Mouse (Mus musculus) monocyte, adult 5-6 weeks (primary cell): ENCODE data around the gene Sarm1. TPM values are rescaled to one million over a fixed set of nuclear protein-coding genes. Genes with fewer than 3 reads are reported as not detected.

Source experiments
- ATAC-seq: fragments of 153-309, 156-312 bp; replicated peaks from 2 replicates; pipeline ENCODE4 v1.8.0; 2017; ENCODE audit warnings: mild to moderate bottlenecking; ENCODE audit not compliant: low TSS enrichment, insufficient number of reproducible peaks, severe bottlenecking, poor library complexity, low FRiP score
- total RNA-seq: library from RNA; stranded (forward); fragments of 200-1000, 200-491, 200-594 nt; gene quantifications from 3 replicates; pipeline ENCODE4 v1.2.3, GENCODE M21; 2017

Gene Sarm1
- total RNA-seq, 1 experiment from 2014 or later: not detected

DNA sequence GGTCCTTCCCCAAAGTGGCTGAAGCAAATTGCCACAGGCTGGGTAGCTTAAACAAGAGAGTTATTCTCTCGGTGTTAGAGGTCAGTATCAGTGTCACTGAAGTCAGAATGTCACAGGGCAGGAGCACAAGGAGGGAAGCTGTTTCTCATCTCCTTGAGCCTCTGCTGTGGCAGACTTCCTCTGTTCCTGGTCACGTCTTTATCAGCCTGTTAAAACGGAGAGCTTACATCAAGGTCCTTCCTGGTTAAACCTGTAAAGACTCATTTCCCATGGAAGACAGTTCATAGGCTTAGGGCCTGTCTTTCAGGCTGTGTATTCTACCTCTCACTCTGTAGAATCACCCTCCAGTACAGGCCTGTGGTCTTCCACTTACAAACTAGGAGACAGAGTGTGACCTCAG, 29.6 kb downstream of the Sarm1 start:
- ATAC-seq: no peak

DNA sequence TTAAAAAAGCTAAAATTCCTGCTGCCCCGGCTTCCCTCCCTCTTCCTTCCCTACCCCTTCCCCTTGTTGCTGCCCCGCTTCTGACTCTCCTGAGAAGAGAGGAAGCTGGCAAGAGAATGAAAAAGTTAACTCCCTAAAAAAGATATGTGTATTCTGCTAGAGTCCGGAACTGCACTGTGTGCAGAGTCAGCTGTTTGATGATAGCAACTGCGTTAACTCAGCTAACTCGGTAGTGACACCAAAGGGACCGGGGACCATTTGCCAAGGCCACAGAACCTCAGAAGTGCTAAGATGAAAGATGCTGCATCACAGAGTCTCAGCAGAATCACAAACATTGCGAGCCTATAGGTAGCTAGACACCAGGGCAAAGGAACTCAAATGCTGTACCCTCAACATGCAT, 30.0 kb downstream of the Sarm1 start:
- no peak for ATAC-seq

DNA sequence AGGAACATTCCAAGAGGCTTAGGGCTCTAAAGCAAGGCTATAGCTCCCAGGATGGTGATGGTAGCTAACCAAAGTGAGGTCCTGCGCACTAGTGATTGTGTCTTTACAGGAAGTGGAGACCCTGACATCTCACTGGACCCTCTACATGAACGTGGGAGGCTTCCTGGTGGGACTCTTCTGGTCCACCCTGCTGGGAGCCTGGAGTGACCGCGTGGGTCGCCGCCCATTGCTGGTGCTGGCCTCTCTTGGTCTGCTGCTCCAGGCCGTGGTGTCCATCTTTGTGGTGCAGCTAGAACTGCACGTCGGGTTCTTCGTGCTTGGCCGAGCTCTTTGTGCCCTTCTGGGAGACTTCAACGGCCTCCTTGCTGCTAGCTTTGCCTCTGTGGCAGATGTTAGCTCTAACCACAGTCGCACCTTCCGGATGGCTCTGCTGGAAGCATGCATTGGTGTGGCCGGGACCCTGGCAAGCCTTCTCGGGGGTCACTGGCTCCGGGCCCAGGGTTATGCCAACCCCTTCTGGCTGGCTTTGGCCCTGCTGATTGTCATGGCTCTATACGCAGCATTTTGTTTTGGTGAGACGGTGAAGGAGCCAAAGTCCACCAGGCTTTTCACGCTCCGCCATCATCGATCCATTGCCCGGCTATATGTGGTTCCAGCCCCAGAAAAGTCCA, 31.2 kb downstream of the Sarm1 start:
- no peak for ATAC-seq

DNA sequence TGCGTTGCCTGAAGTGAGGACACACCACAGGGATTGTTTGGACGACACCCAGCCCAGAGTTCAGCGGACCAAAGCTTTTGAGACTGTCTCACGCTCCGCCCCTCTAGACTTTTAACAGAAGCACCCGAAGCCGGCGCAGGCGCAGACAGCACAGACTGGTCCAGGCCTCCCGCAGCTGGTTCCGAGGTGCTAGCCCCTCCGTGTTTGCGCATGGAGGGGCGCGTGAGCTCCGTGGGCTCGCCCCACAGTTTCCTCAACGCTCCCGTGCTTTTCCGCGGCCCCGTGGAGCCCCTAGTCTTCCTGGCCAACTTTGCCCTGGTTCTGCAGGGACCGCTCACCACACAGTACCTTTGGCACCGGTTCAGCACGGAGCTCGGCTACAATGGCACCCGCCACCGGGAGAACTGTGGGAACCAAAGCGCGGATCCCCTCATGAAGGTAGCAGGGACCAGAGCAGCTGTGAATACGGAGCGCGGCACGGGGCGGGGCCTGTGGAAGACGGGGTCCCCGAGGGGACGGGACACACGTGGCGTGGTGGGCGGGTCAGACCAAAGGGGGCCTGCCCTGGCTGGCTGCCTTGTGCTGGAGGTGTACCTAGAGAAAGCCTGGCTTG, 31.9 kb downstream of the Sarm1 start, which contains the start of gene Slc46a1:
TSS of gene Slc46a1 (plus strand) at position 130 of the 613 bp plus-strand sequence.
- ATAC-seq: peak; percentile 59; the same call in 1 of the 2 replicates

DNA sequence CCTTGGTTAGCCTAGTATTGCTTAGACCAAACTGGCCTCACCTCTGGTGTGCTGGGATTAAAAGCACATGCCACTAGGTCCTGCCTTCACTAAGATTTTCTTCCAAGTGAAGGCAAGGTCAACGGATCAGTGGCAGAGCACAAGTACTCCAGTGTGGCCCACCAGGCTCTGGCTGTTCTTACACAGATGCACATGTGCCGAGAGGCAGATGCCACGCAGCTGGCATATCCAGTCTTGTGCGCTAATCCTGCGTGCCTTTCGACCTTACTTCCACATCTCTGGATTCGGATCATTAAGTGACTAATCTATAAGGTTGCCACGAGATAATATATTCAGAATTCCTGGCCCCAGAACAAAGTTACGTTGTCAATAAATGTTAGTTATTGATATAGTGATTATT, 32.4 kb downstream of the Sarm1 start:
- no peak for ATAC-seq

DNA sequence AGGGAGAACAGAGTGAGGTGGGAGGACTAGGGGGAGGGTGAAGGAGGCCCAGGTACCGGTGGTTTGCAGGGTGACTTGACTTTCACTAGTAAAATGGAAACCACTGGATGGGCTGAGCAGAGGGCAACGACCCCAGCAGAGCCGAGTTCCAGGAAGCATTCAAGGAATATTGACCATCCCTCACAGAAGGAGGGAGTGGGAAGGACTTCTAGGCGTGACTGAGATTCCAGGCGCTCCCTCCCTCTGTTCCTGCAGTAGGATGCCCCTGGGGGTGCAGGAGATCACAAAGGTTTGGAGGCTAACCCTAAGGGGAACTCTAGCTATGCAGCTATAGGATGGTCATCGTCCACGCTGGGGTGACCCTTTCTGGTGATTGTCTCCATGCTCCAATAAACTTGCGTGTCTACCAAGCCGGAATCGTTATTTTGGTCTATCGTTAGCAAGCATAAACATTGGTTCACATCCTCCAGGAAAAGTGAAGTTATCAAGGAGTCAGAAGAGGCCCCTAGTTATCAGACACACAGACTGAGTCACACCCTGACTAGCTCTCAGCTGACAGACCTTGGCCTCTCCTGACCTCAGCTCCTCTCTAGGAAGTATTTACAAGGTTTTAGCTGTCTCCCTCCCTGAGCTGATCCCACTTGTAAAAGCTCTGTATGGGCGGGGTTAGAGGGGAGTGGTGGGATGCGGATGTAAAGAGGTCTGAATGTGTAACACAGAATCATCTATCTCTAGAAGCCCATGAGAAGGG, 34.1 kb downstream of the Sarm1 start:
- ATAC-seq: no peak

DNA sequence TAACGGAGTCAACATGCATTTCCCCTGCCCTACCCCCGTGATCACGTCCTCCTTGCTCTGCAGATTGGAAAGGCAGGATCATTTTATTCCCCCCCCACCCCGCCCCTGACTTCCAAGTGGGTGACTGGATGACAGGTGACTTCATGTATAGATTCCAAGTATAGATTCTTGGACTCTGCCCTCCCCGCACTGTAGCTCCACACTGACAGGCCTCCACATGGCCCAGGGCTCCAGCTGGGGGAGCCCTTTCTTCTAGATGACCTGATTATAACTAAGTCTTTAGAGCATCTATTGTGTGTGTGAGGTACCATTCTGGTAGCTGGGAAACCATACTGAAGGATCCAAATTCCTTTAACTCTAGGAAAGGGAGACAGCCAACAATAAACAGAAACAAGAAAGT, 34.9 kb downstream of the Sarm1 start:
- ATAC-seq: no peak

DNA sequence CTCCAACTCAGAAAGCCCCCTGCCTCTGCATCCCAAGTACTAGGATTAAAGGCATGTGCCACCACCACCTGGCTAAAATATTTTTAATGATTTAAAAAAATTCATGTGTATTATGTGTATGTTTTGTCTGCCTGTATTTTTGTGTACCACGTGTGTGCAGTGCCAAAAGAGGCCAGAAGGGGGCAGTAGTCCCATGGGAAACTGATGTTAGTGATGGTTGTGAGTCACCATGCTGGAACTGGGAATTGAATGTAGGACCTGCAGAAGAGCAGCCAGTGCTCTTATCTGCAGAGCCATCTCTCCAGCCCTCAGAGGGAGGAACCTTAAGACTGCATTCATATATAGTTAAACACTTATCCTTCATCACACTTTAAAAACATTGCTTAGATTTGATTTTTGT, 35.7 kb downstream of the Sarm1 start:
- ATAC-seq: no peak

DNA sequence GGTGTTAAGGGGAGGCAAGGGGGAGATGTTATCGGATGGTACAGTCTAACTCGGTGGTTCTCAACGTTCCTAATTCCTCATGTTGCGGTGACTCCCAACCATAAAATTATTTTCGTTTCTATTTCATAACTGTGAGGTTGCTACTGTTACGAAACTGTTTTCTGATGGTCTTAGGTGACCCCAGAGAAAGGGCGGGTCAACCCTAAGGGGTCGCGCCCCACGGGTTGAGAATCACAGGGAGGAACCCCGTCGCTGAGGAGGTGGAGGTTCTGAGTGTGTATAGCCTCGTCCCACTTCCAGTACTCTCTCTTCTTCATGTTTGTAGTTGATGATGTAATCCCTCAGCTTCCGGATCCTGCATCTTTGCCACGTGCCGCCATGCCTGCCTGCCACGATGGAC, 38.8 kb downstream of the Sarm1 start:
- ATAC-seq: 0 out of 2 replicates have a peak, but pooled peaks have one; percentile 36

DNA sequence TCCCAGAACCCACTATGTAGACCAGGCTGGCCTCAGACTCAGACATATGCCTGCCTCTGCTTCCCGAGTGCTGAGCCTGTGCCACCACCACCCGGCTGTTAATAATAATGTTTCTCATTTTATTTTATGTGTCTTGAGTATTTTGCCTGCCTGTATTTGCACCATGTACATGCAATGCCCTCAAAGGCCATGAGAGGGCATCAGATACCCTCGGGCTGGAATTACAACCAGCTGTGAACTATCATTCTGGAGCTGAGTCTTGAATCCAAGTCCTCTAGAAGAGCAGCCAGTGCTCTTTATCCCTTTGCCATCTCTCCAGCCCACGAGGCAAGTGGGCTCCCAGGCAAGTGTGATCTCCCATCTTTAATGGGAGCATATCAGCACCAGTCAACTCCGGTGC, 42.2 kb downstream of the Sarm1 start:
- ATAC-seq: no peak; the same call in 1 of the 2 replicates

DNA sequence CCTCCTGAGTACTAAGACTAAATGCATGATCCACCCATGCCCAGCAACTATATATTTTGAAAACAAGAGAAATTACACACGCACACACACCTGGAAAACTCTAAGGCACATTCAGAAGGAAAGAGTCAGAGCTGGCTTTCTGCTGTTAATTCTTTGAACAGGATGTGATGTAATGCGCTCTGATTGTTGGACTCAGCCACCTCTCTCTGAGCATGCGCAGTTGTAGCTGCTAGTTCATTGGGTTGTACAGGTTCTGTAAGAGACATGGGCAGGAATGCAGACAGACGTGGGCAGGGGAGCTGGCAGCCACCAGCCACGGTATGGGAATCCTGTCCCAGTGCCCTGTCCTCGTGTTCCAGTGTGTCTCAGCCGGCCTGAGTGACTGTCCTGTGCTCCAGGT, 43.3 kb downstream of the Sarm1 start:
- ATAC-seq: no peak

DNA sequence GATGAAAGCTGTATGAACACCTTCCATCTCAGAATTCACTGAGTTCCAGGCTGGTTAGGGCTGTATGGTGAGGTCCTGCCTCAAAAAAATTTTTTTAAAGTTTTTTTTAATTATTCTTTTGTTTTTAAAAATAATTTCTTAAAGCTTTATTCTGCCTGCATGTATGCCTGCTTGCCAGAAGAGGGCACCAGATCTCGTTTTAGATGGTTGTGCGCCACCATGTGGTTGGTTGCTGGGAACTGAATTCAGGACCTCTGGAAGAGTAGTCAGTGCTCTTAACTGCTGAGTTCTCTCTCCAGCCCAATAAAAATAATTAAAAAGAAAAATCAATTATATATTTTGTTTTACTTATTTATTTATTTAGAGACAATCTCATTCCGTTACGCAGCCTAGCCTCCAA, 43.9 kb downstream of the Sarm1 start:
- ATAC-seq: no peak

DNA sequence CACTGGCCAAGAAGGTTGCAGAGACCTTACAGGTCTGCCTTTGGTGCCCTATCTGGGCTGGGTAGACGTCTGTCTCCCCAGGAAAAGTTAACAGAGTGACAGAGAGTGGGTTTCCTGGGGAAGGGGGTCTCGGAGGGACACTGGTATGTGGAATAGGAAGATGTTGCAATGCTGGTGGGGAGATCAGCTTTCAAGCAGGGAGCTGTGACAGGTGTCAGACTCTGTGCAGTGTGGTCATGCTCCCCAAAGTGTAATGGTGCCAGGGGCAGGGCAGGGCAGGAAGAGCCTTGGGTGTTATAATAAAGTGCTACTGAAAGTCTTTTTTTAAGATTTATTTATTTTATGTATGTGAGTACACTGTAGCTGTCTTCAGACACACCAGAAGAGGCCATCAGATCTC, 47.2 kb downstream of the Sarm1 start:
- no peak for ATAC-seq

DNA sequence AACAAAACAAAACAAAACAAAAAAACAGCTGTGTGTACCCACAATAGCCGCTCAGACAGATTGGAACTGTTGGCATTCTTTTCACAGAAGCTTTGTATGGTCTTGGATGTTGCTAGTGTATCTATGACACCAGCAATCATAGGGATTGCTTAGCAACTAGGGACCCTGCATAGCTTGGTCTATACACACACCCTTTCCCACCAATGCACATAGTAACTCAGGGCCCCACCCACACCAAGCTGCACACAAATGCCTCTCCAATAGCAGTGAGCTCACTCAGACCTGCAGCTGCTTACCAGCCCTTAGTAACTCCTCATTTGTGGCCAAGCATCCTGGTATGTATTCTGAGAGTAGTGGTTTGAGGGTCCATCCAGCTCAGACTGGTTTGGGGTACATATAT, 49.3 kb downstream of the Sarm1 start:
- ATAC-seq: no peak

DNA sequence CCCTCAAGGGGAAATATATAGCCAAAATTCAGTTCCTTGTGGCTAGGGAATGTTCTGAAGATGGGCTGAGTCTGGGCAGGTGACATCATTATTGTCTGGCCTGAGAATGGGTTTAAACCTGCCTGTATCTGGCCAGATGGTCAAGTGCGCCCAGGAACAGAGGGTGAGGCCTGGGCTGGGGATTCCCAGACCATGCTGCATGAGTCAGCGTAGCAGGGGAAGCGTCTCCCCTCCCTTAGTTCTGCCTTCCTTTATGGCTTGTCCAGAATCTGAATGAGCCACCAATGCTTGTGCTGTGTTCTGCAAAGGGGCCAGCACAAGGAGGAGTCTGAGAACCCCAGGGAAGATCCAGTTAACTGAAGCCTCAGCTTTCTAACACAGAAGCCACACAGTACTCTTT, 50.4 kb downstream of the Sarm1 start:
- ATAC-seq: no peak

DNA sequence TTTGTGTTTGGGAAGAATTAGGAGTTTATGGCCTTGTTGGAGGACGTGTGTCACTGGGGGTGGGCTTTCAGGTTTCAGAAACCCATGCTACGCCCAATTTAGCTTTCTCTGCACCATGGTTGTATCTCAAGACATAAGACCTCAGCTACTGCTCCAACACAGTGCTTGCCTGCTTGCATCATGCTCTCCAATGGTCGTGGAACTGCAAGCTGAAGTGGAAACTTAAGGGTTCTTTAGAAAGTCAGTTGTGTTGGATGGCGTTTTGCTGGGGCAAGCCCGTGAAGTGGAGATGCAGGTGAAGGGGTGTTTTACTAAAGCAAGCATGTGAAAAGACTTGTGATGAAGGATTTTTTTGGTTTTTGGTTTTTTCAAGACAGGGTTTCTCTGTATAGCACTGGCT, 54.4 kb downstream of the Sarm1 start:
- no peak for ATAC-seq

DNA sequence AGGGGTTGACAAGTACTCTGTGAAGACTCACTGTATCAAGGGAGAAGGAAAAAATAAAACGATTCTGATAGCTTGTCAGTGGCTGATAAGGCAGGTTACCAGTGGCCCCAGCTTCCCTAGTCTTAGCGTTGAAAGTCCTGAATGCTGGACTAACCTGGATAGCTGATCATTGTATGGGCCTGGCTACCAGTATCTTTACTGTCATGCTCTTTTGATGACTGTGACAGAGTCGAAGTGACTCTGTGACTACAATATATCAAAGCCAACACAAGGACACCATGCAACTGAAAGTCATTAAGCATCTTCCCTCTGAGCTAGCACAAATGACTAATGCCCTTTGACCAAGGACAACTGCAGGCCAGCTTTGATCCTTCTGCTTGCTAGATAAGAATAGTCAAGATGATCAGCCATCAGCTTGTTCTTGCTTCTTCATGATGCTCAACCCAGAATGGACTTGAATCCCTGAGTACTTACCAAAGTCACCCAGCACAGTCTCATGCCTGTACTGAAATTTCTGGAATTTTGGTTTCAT, 59.1 kb downstream of the Sarm1 start:
- ATAC-seq: no peak

DNA sequence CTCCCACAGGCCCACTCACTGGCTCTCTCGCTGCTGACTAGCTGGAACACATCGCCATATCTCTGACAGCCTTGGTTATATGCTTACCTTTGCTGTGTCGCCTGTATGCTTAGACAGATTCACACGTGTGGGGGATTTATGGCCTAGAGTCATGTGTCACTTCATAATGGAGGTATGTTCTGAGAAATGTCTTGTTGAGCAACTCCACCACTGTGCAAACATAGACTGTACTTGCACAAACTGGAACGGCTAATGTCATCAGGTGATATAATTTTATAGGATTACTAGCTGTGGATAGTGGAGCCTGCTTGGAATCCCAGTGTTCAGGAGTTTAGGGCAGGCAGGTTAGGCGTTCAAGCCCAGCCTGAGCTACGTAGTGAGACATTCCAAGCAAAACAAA, 60.4 kb downstream of the Sarm1 start:
- no peak for ATAC-seq

DNA sequence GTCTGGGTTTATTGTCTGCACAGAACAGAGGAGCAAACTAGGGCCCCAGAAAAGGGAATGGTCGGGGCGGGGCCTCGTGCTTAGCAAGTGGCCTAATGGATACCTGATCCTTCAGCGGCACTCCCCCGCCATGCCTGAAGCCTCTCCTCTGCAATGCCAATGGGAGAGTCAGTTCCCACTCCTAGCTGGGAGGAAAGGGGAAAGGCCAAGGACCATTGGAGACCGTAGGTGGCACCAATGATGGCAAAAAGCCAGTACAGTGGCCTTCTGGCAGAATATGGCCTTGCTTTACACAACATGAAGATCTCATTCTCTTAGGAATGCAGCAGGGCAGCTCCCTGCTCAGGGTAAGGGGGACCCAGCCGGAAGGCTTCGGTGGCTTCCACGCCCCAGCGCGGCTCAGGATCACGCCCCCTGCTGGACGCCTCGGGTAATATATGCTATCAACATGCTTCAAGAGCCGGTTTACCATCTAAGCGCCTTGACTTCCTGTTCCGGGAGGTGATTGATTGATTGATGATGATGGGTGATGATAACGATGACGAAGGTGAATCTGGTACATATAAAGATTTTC, 61.7 kb downstream of the Sarm1 start:
- ATAC-seq: no peak
